Mouse (Mus musculus) adrenal gland, postnatal 25 days (tissue): Measurements from ENCODE around the gene Chka. TPM values are rescaled to one million over a fixed set of nuclear protein-coding genes. Genes with fewer than 3 reads are reported as not detected.
A peak's percentile ranks its signal among the peaks of the same experiment; 100 is the strongest.

Experiments
- DNase-seq: peaks from one replicate; pipeline ENCODE4 v3.0.0; 2021; ENCODE audit warnings: mixed read lengths
- total RNA-seq: library from RNA; stranded (reverse); gene quantifications from 2 replicates; pipeline ENCODE4 v1.2.3, GENCODE M21; 2021

Chka gene
- total RNA-seq, 1 experiment from 2014 or later, result 72.2 TPM

GRCm38 (mm10) chr19:3889096-3889495, 37.5 kb downstream of the Chka start:
- DNase-seq, result no peak

GRCm38 (mm10) chr19:3890181-3890580, 38.6 kb downstream of the Chka start:
- no peak for DNase-seq

DNA sequence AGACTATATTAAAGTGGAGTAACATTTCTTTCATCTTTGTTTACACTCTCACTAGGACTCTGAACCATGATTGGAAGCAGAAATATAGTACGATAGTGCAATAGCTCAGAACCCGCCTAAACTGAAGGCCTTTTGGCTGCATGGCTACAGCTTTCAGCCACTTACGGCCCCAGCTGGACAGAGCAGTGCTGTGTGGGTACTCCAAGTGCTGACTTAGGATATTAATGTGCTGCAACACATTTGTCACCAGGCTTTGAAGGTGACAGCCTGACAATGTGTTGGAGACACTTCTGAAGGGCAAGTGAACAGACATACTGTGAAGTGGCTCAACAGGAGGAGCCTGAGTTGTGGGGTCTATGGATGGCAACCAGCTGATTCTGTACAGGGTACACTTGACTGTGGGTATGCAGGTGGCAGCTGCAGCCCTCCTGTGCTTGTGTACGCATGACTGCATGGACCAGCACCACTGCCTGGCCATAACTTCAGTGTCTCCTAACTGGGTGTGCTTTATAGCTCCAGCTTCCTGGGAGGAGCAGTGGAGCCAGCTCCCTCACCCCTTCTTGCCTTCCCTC, 42.1 kb downstream of the Chka start:
- DNase-seq, result no peak

GRCm38 (mm10) chr19:3894294-3894693, 42.7 kb downstream of the Chka start:
- no peak for DNase-seq

- DNase-seq, result no peak
These were observed 43.6 kb downstream of the Chka start for GRCm38 (mm10) chr19:3895171-3895631.

- DNase-seq, result no peak
These were observed 44.6 kb downstream of the Chka start for GRCm38 (mm10) chr19:3896208-3896607.

- no peak for DNase-seq
These were observed 46.0 kb downstream of the Chka start for GRCm38 (mm10) chr19:3897557-3897956.

- no peak for DNase-seq
These were observed 47.4 kb downstream of the Chka start for GRCm38 (mm10) chr19:3898952-3899351.

DNA sequence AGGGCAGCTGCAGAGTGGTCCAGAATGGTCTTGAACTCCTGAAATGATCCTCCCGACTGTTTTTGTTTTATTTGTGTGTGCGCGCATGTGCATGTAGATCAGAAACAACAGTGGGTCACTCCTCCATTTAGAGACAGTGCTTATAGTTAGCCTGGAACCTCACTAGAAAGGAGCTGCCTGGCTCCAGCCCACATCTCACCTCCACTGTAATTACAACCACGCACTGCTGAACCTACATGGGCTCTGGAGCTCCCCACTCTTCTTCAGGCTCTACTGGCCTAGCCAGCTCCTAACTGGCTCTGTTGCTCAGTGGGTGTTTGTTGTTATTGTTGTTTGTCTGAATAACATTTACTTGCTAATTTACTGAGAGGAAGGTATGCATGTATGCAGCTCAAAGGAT, 48.0 kb downstream of the Chka start:
- DNase-seq, result no peak

DNA sequence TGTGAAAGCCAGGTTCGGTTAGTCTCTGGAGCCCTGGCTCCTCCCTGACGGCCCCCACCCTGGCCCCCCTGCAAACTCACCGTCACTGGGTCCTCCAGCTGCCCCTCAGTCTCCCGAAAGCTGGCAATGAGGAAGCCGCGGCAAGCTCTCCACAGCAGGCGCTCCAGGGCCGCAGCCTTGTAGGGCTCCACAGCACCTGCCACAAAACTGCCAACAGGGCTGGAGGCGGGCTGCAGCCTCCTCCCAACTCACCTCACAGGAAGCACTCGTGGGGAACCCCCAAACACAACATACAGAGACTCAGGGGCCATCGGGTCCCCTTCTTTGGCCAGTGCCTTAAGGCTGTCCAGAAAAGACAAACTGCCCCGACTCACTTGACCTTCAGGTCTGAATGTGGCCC, 51.4 kb downstream of the Chka start:
- no peak for DNase-seq

DNA sequence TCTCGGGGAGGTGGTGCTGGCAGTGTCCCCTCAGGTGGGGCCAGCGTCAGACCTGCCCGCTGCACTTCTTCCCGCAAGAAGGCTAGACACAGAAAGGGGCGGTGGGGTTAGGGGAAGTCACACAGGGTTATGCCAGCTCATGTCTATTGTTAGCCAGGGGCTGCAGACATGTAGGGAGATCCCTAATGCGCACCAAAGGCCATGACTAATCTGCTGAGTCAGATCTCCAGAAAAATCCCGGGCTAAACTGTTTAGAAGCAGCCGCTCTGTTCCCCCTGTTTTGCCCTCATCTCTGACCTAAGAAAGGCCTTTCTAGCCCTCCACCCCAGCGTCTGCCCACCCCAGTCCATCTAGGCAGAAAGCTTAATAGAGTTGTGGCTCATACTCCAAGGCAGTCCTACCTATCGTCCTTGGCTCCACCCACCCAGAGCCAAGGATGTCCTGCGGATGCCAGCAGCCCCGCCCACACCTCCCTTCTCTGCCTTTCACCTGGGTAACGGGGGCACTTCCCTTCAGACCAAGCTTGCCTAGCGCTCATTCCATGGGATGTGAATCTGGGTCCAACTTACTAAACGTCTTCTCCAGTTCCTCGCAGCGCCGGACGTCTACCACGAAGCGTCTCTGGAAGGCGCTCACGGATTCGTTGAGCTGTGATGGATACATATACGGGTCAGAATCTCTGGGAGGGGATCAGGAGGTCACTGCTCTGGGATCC, 52.2 kb downstream of the Chka start:
- no peak for DNase-seq

DNA sequence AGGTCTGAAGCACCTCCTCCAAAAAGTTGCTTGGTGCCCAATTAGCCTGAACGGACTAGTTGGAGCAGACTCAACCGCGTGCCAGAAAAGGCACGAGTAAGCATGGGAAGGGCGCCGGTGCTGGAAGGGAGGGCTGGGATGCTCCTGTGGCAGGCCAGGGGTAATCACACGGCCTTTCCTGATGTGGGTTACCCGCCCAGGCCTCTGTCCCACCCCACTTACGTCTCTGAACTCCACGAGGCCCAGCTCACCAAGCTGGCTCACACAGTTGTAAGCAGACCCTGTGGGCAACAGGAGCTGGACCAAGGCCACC, 52.7 kb downstream of the Chka start:
- no peak for DNase-seq

- DNase-seq, result no peak
These were observed 53.8 kb downstream of the Chka start for GRCm38 (mm10) chr19:3905261-3905969.

DNA sequence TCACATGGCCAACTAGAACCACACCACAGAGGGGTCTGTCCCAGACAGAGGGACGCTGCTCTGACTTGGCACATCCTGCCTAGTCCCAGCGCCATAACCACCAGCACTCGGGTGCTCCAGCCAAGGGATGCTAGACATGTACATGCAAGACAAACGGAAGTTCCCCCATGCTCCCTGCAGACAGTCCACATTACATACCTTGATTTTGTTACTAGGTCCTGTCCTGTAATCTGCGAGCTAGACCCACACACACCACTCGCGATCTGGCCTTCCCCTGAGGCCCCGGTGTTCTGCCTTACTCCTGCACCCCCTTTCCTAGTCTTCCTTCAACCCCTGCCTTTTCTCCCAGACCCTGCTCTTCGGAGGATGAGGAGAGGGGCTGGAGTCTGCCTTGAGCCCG, 54.8 kb downstream of the Chka start:
- DNase-seq, result no peak

GRCm38 (mm10) chr19:3906795-3907786, 55.5 kb downstream of the Chka start, which contains the start of gene Tcirg1:
TSS of gene Tcirg1 (minus strand) at chr19:3907133.
- DNase-seq, result peak; percentile 86

- no peak for DNase-seq
These were observed 56.5 kb downstream of the Chka start for GRCm38 (mm10) chr19:3907876-3908660.

GRCm38 (mm10) chr19:3910206-3910605, 58.6 kb downstream of the Chka start:
- no peak for DNase-seq

- DNase-seq, result peak; percentile 83
These were observed 61.0 kb downstream of the Chka start, which contains the start of gene Ndufs8 for GRCm38 (mm10) chr19:3912337-3913204. TSS of gene Ndufs8 (minus strand) at chr19:3912774.

GRCm38 (mm10) chr19:3913692-3914091, 62.1 kb downstream of the Chka start:
- no peak for DNase-seq

GRCm38 (mm10) chr19:3914535-3914934, 63.0 kb downstream of the Chka start:
- no peak for DNase-seq
